Mouse (Mus musculus): ENCODE results near the gene Pde11a.

DNA sequence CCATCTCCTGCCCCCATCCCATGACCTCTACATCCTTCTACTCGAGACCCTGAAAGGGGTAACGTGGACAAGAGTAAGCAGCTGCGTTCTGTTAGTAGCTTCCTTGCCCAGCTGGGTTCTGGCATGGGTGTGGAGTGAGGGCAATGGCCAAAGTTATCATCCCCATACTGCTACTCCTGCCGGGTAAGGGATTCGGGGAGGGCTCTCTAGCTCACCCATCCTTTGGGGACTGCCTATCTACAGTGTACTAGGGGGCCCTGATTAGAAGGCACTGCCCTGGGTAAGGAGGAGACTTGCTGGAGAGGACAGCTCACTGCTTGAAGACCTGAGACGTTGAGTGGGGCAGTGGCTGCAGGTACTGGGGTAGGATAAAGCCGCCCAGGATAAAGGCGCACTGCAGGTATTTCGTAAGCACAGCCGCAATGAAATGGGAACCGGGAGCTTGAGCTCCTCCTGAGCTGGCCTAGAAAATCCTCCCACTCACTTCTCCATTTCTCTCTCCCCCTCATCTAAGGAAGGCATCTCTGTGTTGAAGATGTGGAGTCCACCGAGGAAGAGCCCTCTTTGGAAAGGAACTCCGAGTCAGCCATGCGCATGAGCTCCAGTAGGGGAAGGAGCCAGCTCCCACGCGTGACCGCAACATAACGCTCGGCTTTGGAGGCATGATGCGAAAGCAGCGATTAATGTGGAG, 15.2 kb downstream of the Pde11a start:
- TF ChIP-seq CHD2 (IDR thresholded peaks at IDR 0.05; ENCODE audit: low read depth, low read length) (no peak), HCFC1 (IDR thresholded peaks at IDR 0.05; ENCODE audit: borderline replicate concordance, insufficient read depth, low read length) (no peak), MAFK (IDR thresholded peaks at IDR 0.05; ENCODE audit: insufficient read depth, low read depth, low read length) (no peak)
